ENCODE assay signal across 23 mouse cellular contexts in genomic region chr1:134583560-134583959, GRCm38 (mm10). TPM values are rescaled to one million over a fixed set of nuclear protein-coding genes. Genes with fewer than 3 reads are reported as not detected.
DNase-seq lines count a peak whose midpoint lies in the region; ATAC-seq and TF ChIP-seq lines count a peak whose summit lies in the region.
"Had no signal": no experiment of that assay in that cellular context is flagged by ENCODE, and none has a peak within 500 bp of the region (broad histone marks: within the 10 kb centered on the region; RNA-seq: fewer than 3 reads in every experiment).

No protein-coding gene starts in this region.

- no peak for TF ChIP-seq EP300 in lung, postnatal 0 days (IDR thresholded peaks at IDR 0.05)

- peak; percentile 34 for DNase-seq in lung, postnatal 0 days (ENCODE audit: low spot score)
- DNase-seq in lung, postnatal 10 days = no peak
- no peak for DNase-seq in left cerebral cortex, adult 9 months (ENCODE audit: low spot score in 2 of 2)
- no peak for DNase-seq in frontal cortex, postnatal 14 days (ENCODE audit: low spot score in 2 of 2)
- DNase-seq in heart, adult 8-10 months (ENCODE audit: low spot score) = no peak
- DNase-seq: adrenal gland, postnatal 10 days; cerebellum, adult 8-10 months; embryo, embryonic 11 days; gastrocnemius, postnatal 36 days; kidney, adult 2 months; lung, adult 2 months; midbrain, embryonic 14.5 days; right cerebral cortex, postnatal 4 days had no signal

- WGBS in lung, postnatal 0 days = 38% methylated on average over 3 of the region's 3 CpGs
- WGBS in intestine, embryonic 16.5 days = 24% methylated on average over 3 of the region's 3 CpGs

- peak; percentile 35; the same call in 1 of the 2 replicates for ATAC-seq in lung, postnatal 0 days
- ATAC-seq in common myeloid progenitor, adult 5-6 weeks (replicated peaks; ENCODE audit: low read depth, poor library complexity, severe bottlenecking) = 0 out of 2 replicates have a peak, but pooled peaks have one; percentile 8
- ATAC-seq in intestine, embryonic 16.5 days = peak; percentile 87

- H3K4me1 ChIP-seq in lung, postnatal 0 days (ENCODE audit: insufficient read depth, low read depth, low read length) = no peaks in the 10 kb centered on the region
- H3K4me1 ChIP-seq in intestine, embryonic 16.5 days (ENCODE audit: control insufficient read depth, insufficient read depth, low read length) = peaks cover 13% of the 10 kb centered on the region

- no peaks in the 10 kb centered on the region for H3K9me3 ChIP-seq in lung, postnatal 0 days (ENCODE audit: low read length)
- H3K9me3 ChIP-seq in intestine, embryonic 16.5 days (ENCODE audit: control insufficient read depth, low read length) = no peaks in the 10 kb centered on the region
- H3K9me3 ChIP-seq: forebrain, embryonic 10.5 days; limb, embryonic 13.5 days; neural tube, embryonic 12.5 days had no signal

- no peak overlapping the region for H3K4me2 ChIP-seq in lung, postnatal 0 days (replicated peaks; ENCODE audit: low read depth, low read length)
- H3K4me2 ChIP-seq in intestine, embryonic 16.5 days (ENCODE audit: low read depth, low read length) = no peak overlapping the region
- H3K4me2 ChIP-seq: limb, embryonic 13.5 days; neural tube, embryonic 12.5 days had no signal

- no peaks in the 10 kb centered on the region for H3K36me3 ChIP-seq in lung, postnatal 0 days (ENCODE audit: insufficient read depth, low read length)
- H3K36me3 ChIP-seq in intestine, embryonic 16.5 days (ENCODE audit: control insufficient read depth, insufficient read depth, low read length) = no peaks in the 10 kb centered on the region

- no peak overlapping the region for H3K27ac ChIP-seq in lung, postnatal 0 days (ENCODE audit: low read length)
- no peak overlapping the region for H3K27ac ChIP-seq in intestine, embryonic 16.5 days (ENCODE audit: low read length)
- H3K27ac ChIP-seq: forebrain, embryonic 10.5 days; limb, embryonic 13.5 days; neural tube, embryonic 12.5 days had no signal

- H3K4me3 ChIP-seq in lung, postnatal 0 days (ENCODE audit: low read depth, low read length) = no peak overlapping the region
- H3K4me3 ChIP-seq in intestine, embryonic 16.5 days (ENCODE audit: low read length) = no peak overlapping the region
- H3K4me3 ChIP-seq: forebrain, embryonic 10.5 days; limb, embryonic 13.5 days; neural tube, embryonic 12.5 days had no signal

- TF ChIP-seq CTCF in lung, postnatal 0 days (IDR thresholded peaks at IDR 0.05) = no peak

- no peaks in the 10 kb centered on the region for H3K27me3 ChIP-seq in lung, postnatal 0 days (replicated peaks; ENCODE audit: insufficient read depth, low read length)
- H3K27me3 ChIP-seq in intestine, embryonic 16.5 days (replicated peaks; ENCODE audit: control insufficient read depth, insufficient read depth, low read length) = no peaks in the 10 kb centered on the region
- H3K27me3 ChIP-seq: CH12.LX; limb, embryonic 13.5 days; neural tube, embryonic 12.5 days had no signal

- H3K9ac ChIP-seq in lung, postnatal 0 days (replicated peaks; ENCODE audit: low read depth) = no peak overlapping the region
- H3K9ac ChIP-seq in intestine, embryonic 16.5 days (ENCODE audit: low read depth, low read length) = no peak overlapping the region
- H3K9ac ChIP-seq: limb, embryonic 13.5 days; neural tube, embryonic 12.5 days had no signal

RNA-seq across cellular contexts. Expression of gene Kdm5b, which starts 23.6 kb away (rescaled TPM):
- 33.3 and 37.5 TPM in 2 replicates for polyA plus RNA-seq in lung, postnatal 0 days (2015; fragmentation: Nextera tagmentation; extraction: Ambion mirVana)
- total RNA-seq in common myeloid progenitor, adult 5-6 weeks (2017) = 32.7 and 35.6 TPM in 2 replicates
- polyA plus RNA-seq in intestine, embryonic 16.5 days (2015; fragmentation: Nextera tagmentation; extraction: Ambion mirVana) = 25.4 and 26.3 TPM in 2 replicates
- total RNA-seq in heart, adult 8-10 months (2022) = 10 to 100 TPM; 11.0 to 11.9 (median 11.4) TPM

RNA-seq across cellular contexts. Expression of gene Mgat4e, which starts 34.1 kb away (rescaled TPM):
- polyA plus RNA-seq in lung, postnatal 0 days (2015; fragmentation: Nextera tagmentation; extraction: Ambion mirVana) = not detected in 2 replicates
- not detected in 2 replicates for total RNA-seq in common myeloid progenitor, adult 5-6 weeks (2017)
- not detected in 2 replicates for polyA plus RNA-seq in intestine, embryonic 16.5 days (2015; fragmentation: Nextera tagmentation; extraction: Ambion mirVana)
- total RNA-seq in heart, adult 8-10 months (2022) = not detected
- total RNA-seq: adrenal gland, postnatal 10 days; gastrocnemius, postnatal 36 days; megakaryocyte progenitor cell, adult 5-6 weeks had no signal
- polyA plus RNA-seq: forebrain, embryonic 10.5 days; frontal cortex, adult 2 months; heart, embryonic 14.5 days; hindbrain, embryonic 11.5 days; limb, embryonic 13.5 days; lung, adult 2 months; midbrain, embryonic 14.5 days; neural tube, embryonic 12.5 days had no signal

Comparison
In these comparisons a context has a peak if more than half of its experiments do, and no peak if none do; other contexts are left out.
1. ATAC-seq: peak in every context shown above with its lines; median percentile 87 in intestine, embryonic 16.5 days; 35 in lung, postnatal 0 days; 8 in common myeloid progenitor, adult 5-6 weeks.